Mouse (Mus musculus) liver, adult 2 months (tissue): ENCODE measurements around the gene Kcnn4. TPM values are rescaled to one million over a fixed set of nuclear protein-coding genes. Genes with fewer than 3 reads are reported as not detected.

ENCODE experiments used
- DNase-seq: peaks from one replicate; pipeline ENCODE4 v3.0.0-alpha.2; 2011; ENCODE audit warnings: low read depth, low spot score; ENCODE audit errors: extremely low read depth
- H3K27ac ChIP-seq: fragments of 200-500 bp; replicated peaks from 2 replicates; pipeline ENCODE4 v1.5.1; 2012; ENCODE audit warnings: low read depth, mild to moderate bottlenecking, control low read depth, inconsistent platforms, low read length; ENCODE audit not compliant: insufficient read depth
- H3K27me3 ChIP-seq: fragments of 200-500 bp; 2 replicates; pipeline ENCODE4 v1.6.1; 2012; ENCODE audit warnings: mild to moderate bottlenecking, moderate library complexity, low read length, inconsistent platforms; ENCODE audit not compliant: control insufficient read depth, insufficient read depth
- H3K36me3 ChIP-seq: fragments of 200-500 bp; 2 replicates; pipeline ENCODE4 v1.6.1; 2012; ENCODE audit warnings: low read length, inconsistent platforms; ENCODE audit not compliant: control insufficient read depth, insufficient read depth
- H3K4me1 ChIP-seq: fragments of 200-500 bp; 2 replicates; pipeline ENCODE4 v1.6.1; 2011; ENCODE audit warnings: low read length; ENCODE audit not compliant: control insufficient read depth, insufficient read depth
- H3K4me3 ChIP-seq: fragments of 200-500 bp; 2 replicates; pipeline ENCODE4 v1.5.1; 2011; ENCODE audit warnings: low read depth, mild to moderate bottlenecking, control low read depth, low read length, moderate library complexity; ENCODE audit not compliant: insufficient read depth
- H3K79me2 ChIP-seq: fragments of 200-500 bp; 2 replicates; pipeline ENCODE4 v1.6.1; 2012; ENCODE audit warnings: inconsistent platforms, mild to moderate bottlenecking, low read length, moderate library complexity; ENCODE audit not compliant: control insufficient read depth, insufficient read depth
- H3K9ac ChIP-seq: fragments of 200-500 bp; 2 replicates; pipeline ENCODE4 v1.6.1; 2012; ENCODE audit warnings: low read depth, mild to moderate bottlenecking, control low read depth, inconsistent platforms, low read length
- CTCF ChIP-seq: fragments of 200-500 bp; IDR thresholded peaks from 2 replicates; pipeline ENCODE4 v1.5.1; 2011; ENCODE audit warnings: low read depth, low read length, control low read depth
- POLR2A ChIP-seq: fragments of 200-500 bp; IDR thresholded peaks from 2 replicates; pipeline ENCODE4 v1.6.1; 2011; ENCODE audit warnings: low read length, control low read depth; ENCODE audit not compliant: insufficient read depth; ENCODE audit errors: extremely low read depth
- WGBS: fragments of 180-500 bp; shearing (Covaris S2); methylation state at CpG from one replicate; pipeline ENCODE4 v1.1.7; 2018; 5-methylcytosine and 5-hydroxymethylcytosine counted together
- polyA plus RNA-seq: library from polyadenylated mRNA; depleted of rRNA; stranded (reverse); fragments of >200 nt; gene quantifications from 2 replicates; pipeline ENCODE4 v1.2.3, GENCODE M21; 2012
- total RNA-seq: library from RNA; depleted of rRNA; stranded (reverse); fragments of >200 nt; gene quantifications from 2 replicates; pipeline ENCODE4 v1.2.3, GENCODE M21; 2014

Kcnn4 gene
- total and polyA plus RNA-seq, 2 experiments = 0.66 to 0.83 TPM

DNA sequence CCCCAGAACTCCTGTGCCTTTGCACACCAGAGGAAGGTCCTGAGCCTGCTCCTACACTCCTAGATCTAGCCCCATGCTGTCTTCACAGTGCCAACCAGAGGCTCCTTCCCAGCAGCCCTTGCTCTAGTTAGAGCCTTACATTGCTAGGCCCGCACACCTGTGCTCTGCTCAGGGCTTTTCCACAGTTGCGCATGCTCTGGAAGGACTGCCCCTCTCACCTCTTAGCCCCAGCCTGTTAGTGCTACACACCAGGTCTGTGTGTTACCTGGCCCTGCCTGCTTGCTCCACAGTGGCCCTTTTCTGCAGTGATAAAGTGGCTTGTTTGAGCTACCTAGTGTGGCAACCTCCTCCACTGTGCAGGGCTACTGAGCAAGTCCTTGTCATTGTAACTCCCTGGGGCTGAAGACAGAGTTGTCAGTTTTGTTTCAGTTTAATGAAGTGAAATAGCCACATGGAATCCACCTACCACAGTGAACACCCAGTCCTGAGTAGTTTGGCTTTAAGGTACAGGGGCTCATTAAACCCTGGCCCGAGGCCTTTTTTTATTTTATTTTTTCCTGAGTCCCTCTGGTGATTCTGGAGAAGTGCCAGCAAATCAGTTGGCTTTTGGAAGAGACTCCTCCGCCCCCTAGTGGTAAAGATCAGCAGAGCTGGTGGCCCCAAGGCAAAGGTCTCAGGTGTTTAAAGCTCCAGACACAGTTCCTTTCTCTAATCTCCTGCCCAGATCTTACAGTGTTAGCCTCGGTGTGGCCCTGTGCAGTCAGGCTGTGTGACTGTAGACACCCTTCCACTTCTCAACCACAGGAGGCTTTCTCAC lies 36.7 kb downstream of the Kcnn4 start:
- DNase-seq = peak; percentile 55
- 41% methylated on average over 5 of the region's 5 CpGs for WGBS
- no peak overlapping the region for H3K9ac ChIP-seq

GRCm38 (mm10) chr7:24408186-24408585 lies 38.1 kb downstream of the Kcnn4 start:
- H3K36me3 ChIP-seq = no peaks in the 10 kb centered on the region

More for the DNA sequence above, 36.7 kb downstream of the Kcnn4 start:
- Histone ChIP-seq H3K36me3 (no peaks in the 10 kb centered on the region), H3K79me2 (no peaks in the 10 kb centered on the region), H3K27me3 (no peaks in the 10 kb centered on the region), H3K4me3 (no peak overlapping the region), H3K4me1 (no peaks in the 10 kb centered on the region), H3K27ac (no peak overlapping the region)
- TF ChIP-seq POLR2A (no peak), CTCF (peak; percentile 73)

DNA sequence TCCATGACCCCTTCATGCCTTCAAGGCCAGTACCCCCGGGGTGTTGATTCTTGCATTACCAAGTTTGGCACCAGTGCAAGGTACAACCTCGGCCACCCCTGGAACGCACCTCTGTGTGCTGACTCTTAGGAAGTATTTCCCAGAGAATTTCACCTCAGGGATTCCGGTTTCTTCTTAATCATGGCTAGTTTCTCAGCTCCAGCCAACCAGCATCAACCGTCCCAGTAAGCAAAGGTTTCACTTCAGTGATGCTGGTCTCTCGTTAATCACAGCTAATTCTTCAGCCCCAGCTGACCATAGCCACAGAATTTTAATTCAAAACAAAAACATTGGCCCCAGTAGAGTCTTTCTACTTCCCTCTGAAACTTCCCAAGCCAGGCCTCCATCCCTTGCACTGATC lies 40.1 kb downstream of the Kcnn4 start:
- no peaks in the 10 kb centered on the region for H3K4me1 ChIP-seq
- DNase-seq = no peak
- no peak overlapping the region for H3K4me3 ChIP-seq
- no peak overlapping the region for H3K27ac ChIP-seq
- WGBS = 87% methylated on average over 6 of the region's 6 CpGs
- no peaks in the 10 kb centered on the region for H3K27me3 ChIP-seq
- no peaks in the 10 kb centered on the region for H3K79me2 ChIP-seq
- TF ChIP-seq POLR2A (no peak), CTCF (no peak)
- no peaks in the 10 kb centered on the region for H3K36me3 ChIP-seq
- no peak overlapping the region for H3K9ac ChIP-seq

More at GRCm38 (mm10) chr7:24408186-24408585, 38.1 kb downstream of the Kcnn4 start:
- 95% methylated on average over 9 of the region's 9 CpGs for WGBS
- H3K9ac ChIP-seq = no peak overlapping the region
- H3K27ac ChIP-seq = no peak overlapping the region
- no peaks in the 10 kb centered on the region for H3K27me3 ChIP-seq
- DNase-seq = no peak
- H3K4me1 ChIP-seq = no peaks in the 10 kb centered on the region
- no peak for TF ChIP-seq CTCF
- TF ChIP-seq POLR2A = no peak
- H3K79me2 ChIP-seq = no peaks in the 10 kb centered on the region
- no peak overlapping the region for H3K4me3 ChIP-seq

DNA sequence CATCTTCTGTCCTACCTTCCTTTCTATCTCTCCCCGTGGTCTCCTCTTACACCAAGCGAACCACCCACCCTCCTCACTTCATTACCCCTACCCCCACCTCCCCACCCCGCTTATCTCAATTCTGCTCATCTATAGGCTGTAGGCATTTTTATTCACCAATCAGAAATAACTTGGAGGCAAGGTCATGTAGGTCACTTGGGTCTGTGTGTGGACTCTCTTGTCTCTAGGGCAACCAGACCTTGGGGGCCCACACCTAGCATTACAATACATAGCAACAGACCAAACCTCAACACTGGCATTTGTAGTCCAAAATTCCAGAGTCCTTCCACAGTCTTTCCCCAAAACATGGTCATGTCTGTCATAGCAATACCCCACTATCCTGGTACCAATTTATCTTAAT lies 40.8 kb downstream of the Kcnn4 start:
- Histone ChIP-seq H3K9ac (no peak overlapping the region), H3K36me3 (no peaks in the 10 kb centered on the region), H3K27ac (no peak overlapping the region), H3K27me3 (no peaks in the 10 kb centered on the region), H3K4me1 (no peaks in the 10 kb centered on the region), H3K4me3 (no peak overlapping the region), H3K79me2 (no peaks in the 10 kb centered on the region)
- 72% methylated on average over 3 of the region's 3 CpGs for WGBS
- no peak for DNase-seq
- no peak for TF ChIP-seq POLR2A
- TF ChIP-seq CTCF = no peak

GRCm38 (mm10) chr7:24413630-24414029 lies 43.6 kb downstream of the Kcnn4 start:
- no peaks in the 10 kb centered on the region for H3K36me3 ChIP-seq
- no peaks in the 10 kb centered on the region for H3K79me2 ChIP-seq
- H3K4me1 ChIP-seq = no peaks in the 10 kb centered on the region
- no peak for DNase-seq
- H3K27me3 ChIP-seq = no peaks in the 10 kb centered on the region
- H3K4me3 ChIP-seq = no peak overlapping the region
- no peak for TF ChIP-seq CTCF
- TF ChIP-seq POLR2A = no peak
- H3K27ac ChIP-seq = no peak overlapping the region
- 82% methylated on average over 3 of the region's 3 CpGs for WGBS
- no peak overlapping the region for H3K9ac ChIP-seq

- no peaks in the 10 kb centered on the region for H3K27me3 ChIP-seq
- no peaks in the 10 kb centered on the region for H3K79me2 ChIP-seq
- no peak for TF ChIP-seq CTCF
- TF ChIP-seq POLR2A = no peak
- 80% methylated on average over 7 of the region's 7 CpGs for WGBS
- DNase-seq = no peak
- no peaks in the 10 kb centered on the region for H3K36me3 ChIP-seq
- H3K4me3 ChIP-seq = no peak overlapping the region
- no peak overlapping the region for H3K27ac ChIP-seq
- no peaks in the 10 kb centered on the region for H3K4me1 ChIP-seq
- no peak overlapping the region for H3K9ac ChIP-seq
These were observed 45.2 kb downstream of the Kcnn4 start for GRCm38 (mm10) chr7:24415261-24415660.
